Mouse (Mus musculus) Muller cell, postnatal 12 days (primary cell): ENCODE measurements at regions not wholly inside any gene's neighbourhood (a gene's known extent, or its start where the extent isn't known, plus 50 kb on each side); places are given as distances from the start of the nearest gene placed in this dataset.
A peak's percentile ranks its signal among the peaks of the same experiment; 100 is the strongest.

ENCODE experiments used
- DNase-seq: peaks from one replicate; pipeline ENCODE4 v3.0.0-alpha.2; 2015; ENCODE audit errors: inconsistent ontology term

DNA sequence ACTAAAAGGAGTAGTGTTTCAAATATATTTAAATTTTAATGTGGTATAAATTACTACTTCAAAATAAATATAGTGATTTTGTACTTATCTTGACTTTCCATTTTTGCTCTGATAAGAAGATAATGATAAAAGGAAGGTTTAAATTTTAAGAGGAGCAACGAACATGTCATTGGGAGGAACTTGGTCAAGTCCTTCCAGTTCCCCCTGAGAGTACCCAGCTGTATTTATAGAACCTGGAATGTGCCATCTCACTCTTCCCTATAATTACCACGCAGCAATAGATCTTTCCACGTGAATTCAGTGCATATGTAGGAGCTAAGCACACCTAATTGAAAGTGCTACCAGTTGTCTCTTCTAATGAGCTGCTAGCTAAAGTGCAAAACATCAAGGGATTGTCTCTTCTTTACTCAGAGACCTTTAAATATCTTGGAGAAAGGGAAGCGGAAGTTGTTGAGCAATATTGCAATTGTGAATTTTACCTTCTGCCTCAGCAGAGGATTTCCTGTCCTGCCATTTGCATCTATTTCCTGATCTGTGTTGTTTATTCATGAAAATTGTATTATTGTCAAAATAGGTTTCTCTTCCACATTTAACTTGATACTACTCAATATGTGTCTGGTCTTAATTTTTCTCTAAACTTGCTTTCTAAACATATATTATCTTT lies 1243.0 kb upstream of the Zeb2 start:
- DNase-seq: no peak

DNA sequence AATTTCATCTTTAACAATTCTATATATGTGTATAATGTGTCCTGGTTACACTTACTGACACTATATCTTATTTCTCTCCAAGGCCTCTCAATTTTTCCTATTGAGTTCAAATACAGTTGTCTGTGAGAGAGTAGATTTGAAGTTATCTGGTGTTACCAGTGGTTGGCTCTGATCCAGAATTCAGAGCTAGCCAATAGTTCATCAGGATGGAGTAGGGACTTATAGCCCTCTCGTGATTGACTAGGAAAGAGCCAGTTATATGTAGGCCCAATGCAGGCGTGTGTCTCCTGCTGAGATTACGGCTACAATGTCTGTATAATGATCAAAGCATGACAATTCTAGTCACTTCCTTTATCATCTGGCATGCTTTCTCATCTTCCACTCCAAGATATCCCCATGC lies 1241.0 kb upstream of the Zeb2 start:
- DNase-seq: no peak

DNA sequence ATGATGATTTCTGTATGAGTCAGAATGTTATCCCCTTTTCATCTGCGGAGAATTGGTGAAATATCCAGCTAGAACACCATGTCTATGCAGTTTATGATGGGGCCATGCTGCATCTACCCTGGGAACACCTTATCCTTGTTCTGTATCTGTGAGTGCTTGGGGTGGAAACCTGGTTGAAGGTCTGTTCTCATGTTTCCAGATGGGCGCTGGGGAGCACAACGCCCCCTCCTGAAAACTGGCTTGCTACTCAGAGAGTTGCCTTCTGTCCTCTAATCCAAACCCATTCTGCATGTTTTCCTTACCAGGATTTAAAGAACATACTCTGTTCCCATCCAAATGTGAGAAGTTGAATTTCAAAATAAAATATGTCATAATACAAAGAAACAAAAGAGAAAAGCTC lies 1239.5 kb upstream of the Zeb2 start:
- DNase-seq: no peak

DNA sequence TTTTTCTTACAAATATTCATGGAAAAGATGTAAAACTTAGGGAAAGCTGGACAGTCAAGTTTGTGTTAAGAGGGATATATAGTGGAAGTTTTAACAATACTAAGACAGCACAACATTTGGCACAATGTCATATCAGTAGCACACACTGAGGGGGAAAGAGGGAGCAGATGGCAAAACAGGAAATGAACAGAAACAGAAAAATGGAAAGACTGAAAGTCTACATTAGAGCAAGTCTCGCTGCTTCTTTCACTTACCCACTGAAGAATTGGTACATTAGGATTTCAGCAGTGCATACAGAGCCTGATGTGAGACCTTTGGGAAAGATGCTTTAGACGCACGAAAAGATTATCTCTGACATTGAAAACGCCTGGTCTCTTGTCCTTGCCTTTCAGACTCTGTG lies 1223.5 kb upstream of the Zeb2 start:
- no peak for DNase-seq

DNA sequence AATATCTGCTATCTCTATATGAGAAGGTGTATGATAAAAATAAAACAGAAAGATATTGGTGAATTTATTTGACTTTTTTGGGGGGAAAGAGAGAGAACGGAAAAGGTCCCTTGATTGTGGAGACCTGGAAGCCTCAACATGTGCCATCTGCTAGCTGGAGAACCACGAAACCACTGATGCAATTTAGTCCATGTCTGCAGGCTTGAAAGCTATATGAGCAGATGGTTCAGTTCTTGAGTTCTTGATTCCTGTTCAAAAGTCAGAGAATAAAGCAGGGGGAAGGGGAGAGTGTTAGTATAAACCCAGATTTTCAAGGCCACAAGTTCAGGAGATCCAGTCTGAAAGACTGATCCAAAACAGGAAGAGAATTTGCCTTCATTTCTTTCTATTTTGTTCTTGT lies 1199.5 kb upstream of the Zeb2 start:
- DNase-seq: no peak

DNA sequence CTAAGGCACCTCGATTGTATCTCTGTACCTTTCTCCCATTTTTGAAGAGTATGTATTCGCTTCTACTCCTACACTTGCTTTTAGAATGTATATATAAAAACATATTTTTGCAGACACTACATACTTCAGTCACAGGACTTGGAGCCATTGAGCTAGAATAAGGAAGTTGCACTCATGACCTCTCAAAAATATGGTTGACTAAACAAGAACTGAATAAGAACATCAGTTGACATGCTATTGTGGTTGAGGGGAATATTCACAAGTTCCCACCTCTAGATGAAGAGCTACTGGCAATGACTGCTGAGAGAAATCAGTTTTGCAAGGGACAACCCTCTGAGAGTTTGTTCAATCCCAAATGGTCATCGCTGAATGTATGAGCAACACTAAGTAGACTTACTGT lies 1198.0 kb upstream of the Zeb2 start:
- no peak for DNase-seq

DNA sequence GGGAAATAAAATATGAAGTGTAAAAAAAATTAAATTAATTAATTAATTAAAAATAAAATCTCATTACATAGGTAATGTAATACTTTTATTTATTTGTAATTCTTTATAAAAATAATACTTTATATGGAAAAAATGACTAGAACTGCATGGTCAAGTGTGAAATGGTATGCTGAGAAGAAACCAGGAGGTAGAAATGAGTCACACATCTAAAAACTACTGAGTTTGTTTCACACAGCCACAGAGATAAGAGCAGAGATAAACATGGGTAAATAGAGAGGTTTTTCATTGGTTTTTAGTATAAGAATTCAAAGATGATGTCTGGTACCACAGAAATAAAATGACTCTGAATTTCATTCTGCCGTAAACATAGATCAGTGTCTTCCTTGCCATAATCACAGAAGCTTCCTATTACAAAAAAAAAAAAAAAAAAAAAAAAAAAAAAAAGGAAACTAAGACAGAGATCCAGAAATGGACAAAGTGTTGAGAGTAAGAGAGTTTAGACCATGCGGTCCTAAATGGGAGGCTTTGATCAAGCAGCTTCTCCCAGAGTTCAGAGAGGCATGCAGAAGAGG lies 1190.5 kb upstream of the Zeb2 start:
- no peak for DNase-seq

DNA sequence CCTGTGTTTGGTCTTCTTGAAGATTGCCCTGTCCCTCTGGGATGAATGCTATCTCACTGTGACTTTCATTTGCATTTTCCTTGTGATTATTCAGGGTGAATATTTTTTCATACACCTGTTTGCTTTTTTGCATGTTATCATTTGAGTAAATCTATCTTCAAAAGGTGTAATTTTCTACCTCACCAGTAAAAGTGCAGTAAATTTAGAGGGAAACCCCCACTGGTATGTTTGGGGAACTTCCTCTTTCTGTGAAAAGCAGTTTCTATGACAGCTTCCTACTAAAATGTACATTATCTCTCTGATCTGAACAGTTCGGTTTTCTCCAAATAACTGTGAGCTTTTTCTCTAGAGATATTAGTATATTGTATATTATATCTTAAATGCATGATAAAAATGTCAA lies 1185.4 kb upstream of the Zeb2 start:
- no peak for DNase-seq

DNA sequence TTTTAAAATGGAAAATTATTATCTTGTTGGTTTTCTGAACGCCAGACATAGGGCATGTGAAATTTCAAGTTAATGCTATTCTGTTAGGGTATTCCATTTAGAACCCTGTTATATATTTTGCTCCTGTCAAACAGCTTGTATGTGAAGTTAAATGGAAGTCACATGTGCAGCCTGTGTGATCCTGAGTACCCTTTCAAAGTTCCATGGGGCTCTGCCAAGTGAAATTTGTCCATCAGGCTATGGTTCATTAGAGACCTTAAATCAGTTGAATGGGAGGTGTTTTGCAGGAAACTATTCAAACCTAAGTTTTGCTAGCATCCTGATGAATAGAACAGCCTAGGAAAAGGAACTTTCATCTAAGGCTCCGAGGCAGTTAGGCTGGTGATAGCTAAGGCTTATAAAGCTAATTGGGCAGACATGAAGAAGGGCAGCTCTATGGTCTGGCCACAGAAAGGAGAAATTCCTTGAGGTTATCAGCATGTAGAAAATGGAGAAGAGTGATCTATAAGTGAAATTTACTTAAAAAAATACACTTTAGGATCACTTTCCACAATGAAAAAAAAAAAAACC lies 1180.2 kb upstream of the Zeb2 start:
- DNase-seq: no peak

DNA sequence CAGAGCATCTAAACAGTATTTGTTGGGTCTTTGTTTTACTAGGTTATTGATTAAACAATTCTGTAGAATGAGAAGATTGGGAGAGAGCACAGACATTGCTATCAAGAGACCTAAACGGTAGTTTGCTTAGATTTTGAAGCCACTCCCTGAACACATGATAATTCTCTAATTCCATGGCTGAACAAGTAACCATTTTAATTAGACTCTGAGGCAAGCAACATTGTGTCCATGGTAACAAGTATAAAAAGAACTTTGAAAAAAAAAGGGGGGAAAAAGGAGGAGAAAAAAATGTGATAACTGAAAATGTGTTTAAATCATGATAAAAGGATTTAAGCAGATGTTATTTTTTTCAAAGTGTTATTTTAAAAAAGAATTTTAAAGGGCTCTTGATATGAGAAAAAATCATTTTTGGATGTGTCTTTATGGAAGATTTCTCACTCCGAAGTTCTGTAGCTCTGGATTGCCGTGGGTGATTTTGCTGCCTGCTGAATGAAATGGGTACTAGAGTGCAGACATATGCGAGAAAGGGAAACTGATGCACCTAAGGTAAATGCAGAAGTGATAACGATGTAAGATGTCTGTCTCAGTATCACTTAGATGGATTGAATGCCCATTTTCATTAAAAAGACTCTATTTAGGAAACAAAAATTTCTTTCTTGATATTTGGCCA lies 1166.9 kb upstream of the Zeb2 start:
- DNase-seq: no peak

DNA sequence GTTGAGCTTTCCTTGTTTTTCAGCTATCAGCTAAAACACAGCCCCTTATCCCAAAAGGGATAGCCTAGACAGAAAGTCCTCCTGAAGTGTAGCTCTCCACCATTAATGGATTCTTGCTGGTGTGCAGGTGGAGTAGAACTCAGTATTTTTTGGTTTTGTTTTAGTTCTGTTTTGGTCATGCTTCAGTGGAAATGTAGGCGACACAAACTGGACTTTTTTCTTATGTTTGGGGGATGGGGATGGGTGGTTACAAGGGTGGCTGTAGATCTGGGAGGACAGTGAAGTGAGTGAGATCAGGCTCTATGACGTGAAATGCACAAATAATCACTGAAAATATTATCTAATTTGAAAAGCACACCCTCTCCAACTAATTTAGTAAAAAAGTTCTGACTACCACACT lies 1163.6 kb upstream of the Zeb2 start:
- no peak for DNase-seq

DNA sequence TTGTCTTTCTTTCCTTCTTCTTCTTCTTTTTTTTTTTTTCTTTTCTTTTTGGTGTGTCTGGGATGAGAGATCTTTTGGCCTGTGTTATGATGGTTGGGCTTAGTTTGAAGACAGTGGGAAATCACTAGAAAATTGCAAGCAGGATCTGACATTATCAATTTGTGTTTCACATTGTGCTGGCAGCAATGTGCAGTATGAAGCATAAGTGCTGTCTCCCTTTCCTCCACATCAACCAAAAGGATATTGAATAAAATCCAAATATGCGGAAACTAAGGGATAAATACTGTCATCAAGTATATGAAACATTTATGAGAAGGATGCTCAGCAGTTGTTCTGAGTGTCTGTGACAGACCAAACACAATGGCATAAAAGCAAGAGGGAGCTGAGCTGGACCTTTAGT lies 1144.4 kb upstream of the Zeb2 start:
- DNase-seq: no peak

DNA sequence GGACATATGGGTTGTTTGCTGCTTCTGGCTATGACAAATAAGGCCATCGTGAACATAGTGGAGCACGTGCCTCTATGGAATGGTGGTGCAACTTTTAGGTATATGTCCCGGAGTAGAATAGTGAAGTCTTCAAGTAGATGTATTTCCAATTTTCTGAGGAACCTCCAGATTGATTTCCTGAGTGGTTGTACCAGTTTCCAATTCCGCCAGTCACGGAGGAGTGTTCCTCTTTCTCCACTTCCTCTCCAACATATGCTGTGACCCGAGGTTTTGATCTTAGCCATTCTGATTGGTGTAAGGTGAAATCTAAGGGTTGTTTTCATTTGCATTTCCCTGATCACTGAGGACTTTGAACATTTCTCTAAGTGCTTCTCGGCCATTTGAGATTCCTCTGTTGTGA lies 1134.4 kb upstream of the Zeb2 start:
- no peak for DNase-seq

DNA sequence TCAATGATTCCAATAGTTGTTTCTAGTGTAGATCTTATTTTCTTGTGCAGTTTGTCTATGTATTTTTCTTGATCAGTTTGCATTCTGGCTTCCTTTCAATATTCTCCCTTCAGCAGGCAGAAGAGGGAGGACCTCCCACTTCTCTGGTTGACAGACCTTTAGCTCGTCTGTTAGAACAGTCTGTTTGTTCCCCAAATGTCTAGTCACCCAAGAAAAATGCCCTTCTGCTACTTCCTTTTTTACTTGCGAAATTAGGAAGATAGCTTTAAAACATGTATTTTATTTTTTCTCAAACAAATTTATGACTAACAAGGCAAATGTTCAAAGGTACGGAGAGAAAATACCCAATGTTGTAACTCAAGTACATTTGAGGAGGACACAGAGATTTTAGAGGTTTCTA lies 1128.5 kb upstream of the Zeb2 start:
- no peak for DNase-seq

DNA sequence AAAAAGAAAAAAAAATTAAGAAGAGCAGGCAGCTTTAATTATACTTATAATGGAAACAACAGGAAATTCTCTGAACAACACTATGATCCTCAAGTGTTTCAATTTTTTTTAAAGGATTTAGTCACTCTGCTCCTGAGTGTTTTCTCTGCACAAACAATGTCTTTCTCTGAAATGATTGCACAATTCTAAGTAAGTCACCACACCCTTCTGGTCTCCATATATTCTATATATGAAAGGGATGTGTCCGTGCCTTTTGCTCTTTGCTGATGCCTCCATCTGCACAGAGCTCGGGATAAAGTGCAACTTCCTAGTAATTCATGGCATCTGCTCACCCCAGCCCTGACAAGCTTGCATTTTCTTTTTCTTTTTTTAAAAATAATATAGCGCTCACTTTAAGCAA lies 1127.5 kb upstream of the Zeb2 start:
- DNase-seq: no peak

DNA sequence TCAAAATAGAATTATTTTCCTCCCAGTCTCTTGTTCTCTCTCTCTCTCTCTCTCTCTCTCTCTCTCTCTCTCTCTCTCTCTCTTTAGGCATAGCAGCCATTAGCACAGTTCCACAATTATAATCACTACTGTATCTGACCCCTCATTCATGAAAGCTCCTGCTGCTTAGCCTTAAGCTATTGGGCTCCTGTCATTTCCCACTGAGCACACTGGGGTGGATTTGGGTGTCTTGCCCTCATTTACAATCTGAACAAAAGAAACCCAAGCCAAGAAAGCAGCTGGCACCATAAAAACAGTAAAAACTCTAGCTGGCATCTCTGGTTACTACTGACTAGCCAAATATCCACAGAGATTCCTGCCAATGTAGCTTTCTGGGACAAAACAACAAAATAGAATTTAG lies 1125.6 kb upstream of the Zeb2 start:
- peak; percentile 77 for DNase-seq

DNA sequence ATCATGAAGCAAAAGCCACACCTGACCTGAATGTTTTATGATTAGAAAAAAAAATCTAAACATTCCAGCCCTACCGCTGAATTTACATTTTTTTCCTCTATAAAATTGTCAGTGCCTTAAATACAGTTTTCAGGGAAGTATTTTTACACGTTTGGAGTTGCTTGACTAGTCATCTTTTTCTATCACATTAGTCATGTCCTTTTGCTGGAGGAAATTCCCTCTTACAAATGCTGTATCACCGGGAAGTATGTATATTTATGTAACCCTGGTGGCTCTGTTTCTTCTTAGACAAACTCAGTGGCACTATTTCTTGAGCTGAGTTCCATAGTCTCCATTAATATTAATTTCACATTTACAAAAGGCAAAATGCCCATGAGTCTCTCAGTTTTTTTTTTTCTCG lies 1122.7 kb upstream of the Zeb2 start:
- DNase-seq: no peak

DNA sequence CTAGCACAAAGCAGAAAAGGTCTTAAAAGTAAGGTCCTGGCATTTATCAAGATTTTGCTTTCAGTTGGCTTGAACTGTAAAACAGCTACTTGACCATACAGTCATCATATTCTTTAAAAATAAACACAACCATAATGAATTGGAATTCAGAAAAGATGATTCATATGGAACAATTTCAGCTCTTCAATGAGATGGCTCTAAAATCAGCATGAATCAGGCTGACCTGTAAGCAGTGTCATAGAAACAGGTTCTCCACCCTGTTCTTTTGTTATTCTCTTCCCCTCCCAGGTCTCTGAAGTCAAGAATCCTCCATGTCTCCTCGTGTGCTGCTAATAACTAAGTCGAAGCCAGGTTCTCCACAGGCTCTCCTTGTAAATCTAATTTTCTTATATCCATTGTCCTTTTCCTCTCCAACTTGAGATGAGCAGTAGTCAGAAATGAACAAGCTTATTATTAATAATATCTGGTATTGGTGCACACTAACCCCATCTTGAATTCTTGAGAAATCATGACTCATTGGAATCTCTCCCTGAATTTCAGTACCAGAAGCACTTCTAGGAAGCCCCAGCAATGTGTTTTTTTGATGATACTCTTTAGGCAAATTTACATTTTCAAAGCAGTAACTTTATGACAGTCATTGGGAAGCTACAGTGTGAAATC lies 1113.7 kb upstream of the Zeb2 start:
- DNase-seq: peak; percentile 41

DNA sequence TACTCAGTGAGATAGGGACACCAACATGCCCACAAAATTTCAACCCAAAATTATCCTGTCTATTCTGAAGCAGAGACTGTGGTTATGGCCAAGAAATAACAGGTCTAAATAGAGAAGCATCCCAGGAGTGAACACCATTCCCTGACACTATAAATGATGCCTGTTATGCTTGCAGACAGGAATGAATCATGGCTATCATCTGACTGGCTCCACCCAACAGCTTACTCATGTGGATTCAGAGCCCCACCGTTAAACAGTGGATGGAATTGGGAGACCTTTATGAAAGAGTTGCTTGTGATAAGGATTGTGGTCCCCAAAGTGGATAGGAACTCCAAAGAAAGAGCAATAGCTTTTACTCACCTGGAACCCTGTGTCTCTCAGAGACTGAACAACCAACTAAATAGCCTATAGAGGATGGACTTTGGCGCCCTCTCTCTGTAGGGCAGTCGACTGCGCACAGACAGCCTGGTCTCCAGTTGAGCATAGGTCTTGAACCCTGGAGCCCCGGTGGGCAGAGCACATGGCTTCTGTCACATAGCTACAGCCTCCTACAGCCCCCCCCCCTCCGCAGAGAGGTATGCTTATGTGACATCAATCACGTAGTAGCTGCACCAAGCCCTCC lies 1101.3 kb upstream of the Zeb2 start:
- no peak for DNase-seq

DNA sequence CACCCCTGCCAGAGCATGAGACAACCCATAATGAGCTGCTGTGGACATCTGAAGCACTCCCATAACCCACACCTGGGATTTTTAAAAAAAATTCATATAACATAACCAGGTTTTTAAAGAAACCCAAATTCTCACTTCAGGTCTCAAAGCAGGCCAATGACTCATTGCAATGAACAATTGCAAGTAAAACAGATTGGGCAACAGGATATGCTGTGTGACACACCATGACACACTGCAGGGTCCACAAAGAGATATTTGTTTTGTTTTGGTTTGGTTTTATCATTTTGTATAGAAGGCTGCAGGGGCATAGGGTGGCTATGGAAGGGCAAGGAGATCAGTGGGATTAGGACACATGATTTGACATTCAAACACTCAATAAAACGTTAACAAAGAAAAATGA lies 1082.1 kb upstream of the Zeb2 start:
- peak; percentile 23 for DNase-seq

DNA sequence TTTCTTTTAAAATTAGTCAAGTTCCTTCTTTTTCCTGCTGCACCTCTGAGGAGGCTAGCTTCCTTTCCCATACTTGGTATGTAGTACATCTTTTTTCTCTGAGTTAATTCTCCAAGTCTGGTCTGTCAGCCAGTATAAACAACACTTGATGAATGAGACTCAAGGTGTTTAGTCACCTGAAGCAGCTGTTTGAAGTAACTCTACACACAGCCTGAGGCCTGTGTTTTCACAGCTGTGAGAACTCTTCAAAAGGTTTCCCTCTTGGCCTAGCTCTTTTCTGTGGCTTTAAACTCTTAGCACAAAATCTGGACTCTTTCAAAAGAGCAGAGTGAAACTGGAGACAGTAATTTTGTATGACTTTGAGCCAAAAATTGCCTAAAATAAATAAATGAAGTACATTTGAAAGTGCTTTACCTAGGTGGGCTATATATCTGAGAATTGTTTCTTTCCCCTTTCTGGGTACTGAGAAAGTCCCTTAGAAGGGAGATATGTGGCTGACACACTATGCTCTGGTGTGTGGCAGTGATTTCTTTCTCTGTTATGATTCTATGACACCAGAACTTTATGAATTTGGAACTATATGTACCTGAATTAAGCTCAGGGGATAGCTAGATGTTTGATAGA lies 1070.2 kb upstream of the Zeb2 start:
- no peak for DNase-seq

DNA sequence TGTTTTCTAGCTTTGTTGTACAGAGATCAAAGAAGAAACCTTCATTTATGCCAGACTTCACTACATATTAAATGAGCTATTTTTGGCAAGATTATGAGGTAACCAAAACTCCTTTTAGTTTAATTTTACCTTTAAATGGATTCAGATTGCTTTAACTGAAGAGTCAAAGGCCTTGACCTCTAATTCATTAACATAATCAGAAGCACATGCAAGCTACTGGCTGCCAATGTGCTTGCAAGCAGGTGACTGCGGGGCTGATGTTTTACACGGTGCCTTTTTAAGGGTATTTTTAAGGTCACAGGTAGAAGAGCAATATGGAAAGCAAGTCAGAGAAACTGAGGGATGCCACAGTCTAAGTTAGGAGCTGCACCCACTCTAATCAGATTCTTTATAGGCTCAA lies 1066.0 kb upstream of the Zeb2 start:
- DNase-seq: no peak
